Mouse (Mus musculus): Measurements from ENCODE around the gene Olfr958. TPM values are rescaled to one million over a fixed set of nuclear protein-coding genes. Genes with fewer than 3 reads are reported as not detected.

Gene Olfr958
- total and polyA plus RNA-seq, 3 experiments = not detected

- no peaks in the 10 kb centered on the region for H3K9me3 ChIP-seq (replicated peaks; ENCODE audit: low read length)
- no peak overlapping the region for H3K4me3 ChIP-seq (replicated peaks in 1 of 3; ENCODE audit: low read depth in 2 of 3, low read length in 2 of 3, poor library complexity in 1 of 3)
- no peak overlapping the region for H3K27ac ChIP-seq (ENCODE audit: insufficient read depth, low read depth)
- TF ChIP-seq ZKSCAN1 (IDR thresholded peaks at IDR 0.05; ENCODE audit: borderline replicate concordance, low read depth, low read length) = no peak
- H3K36me3 ChIP-seq (replicated peaks in 1 of 2; ENCODE audit: control insufficient read depth in 1 of 2, insufficient read depth in 1 of 2, low read length in 1 of 2) = no peaks in the 10 kb centered on the region
- no peak overlapping the region for H3K4me2 ChIP-seq (ENCODE audit: insufficient read depth, low read depth, poor library complexity, severe bottlenecking)
- dilution Hi-C loops (cut with MboI; ENCODE audit: extremely low pct_ligation_motif_present, extremely low pct_unique_long_range_greater_than_20kb, low sequenced_read_pairs) = no loop called here
- no peaks in the 10 kb centered on the region for H3K4me1 ChIP-seq (ENCODE audit: control insufficient read depth in 1 of 2, insufficient read depth in 2 of 2)
- H3K9ac ChIP-seq (ENCODE audit: insufficient read depth, low read depth) = no peak overlapping the region
- H3K79me2 ChIP-seq (replicated peaks; ENCODE audit: control insufficient read depth, extremely low read depth, insufficient read depth, poor library complexity, severe bottlenecking) = no peaks in the 10 kb centered on the region
- no peak for DNase-seq (ENCODE audit: extremely low read depth)
- H3K27me3 ChIP-seq (replicated peaks) = no peaks in the 10 kb centered on the region
- in situ Hi-C loops (cut with MboI; ENCODE audit: low pct_ligation_motif_present, low pct_unique_long_range_greater_than_20kb, low sequenced_read_pairs) = no loop called here
These were observed 35.3 kb downstream of the Olfr958 start for GRCm38 (mm10) chr9:39518595-39518994.

- no peaks in the 10 kb centered on the region for H3K79me2 ChIP-seq (replicated peaks; ENCODE audit: control insufficient read depth, extremely low read depth, insufficient read depth, poor library complexity, severe bottlenecking)
- in situ Hi-C loops (cut with MboI; ENCODE audit: low pct_ligation_motif_present, low pct_unique_long_range_greater_than_20kb, low sequenced_read_pairs) = no loop called here
- dilution Hi-C loops (cut with MboI; ENCODE audit: extremely low pct_ligation_motif_present, extremely low pct_unique_long_range_greater_than_20kb, low sequenced_read_pairs) = no loop called here
These were observed 38.3 kb downstream of the Olfr958 start, which contains the start of gene Olfr957 for GRCm38 (mm10) chr9:39515531-39515930. Gene Olfr957 (minus strand): TSS chr9:39515809.

GRCm38 (mm10) chr9:39509412-39509811, 44.4 kb downstream of the Olfr958 start:
- Histone ChIP-seq H3K4me3 (replicated peaks in 1 of 3; ENCODE audit: low read depth in 2 of 3, low read length in 2 of 3, poor library complexity in 1 of 3) (no peak overlapping the region), H3K27me3 (replicated peaks) (no peaks in the 10 kb centered on the region), H3K4me1 (ENCODE audit: control insufficient read depth in 1 of 2, insufficient read depth in 2 of 2) (no peaks in the 10 kb centered on the region), H3K79me2 (replicated peaks; ENCODE audit: control insufficient read depth, extremely low read depth, insufficient read depth, poor library complexity, severe bottlenecking) (no peaks in the 10 kb centered on the region), H3K36me3 (replicated peaks in 1 of 2; ENCODE audit: control insufficient read depth in 1 of 2, insufficient read depth in 1 of 2, low read length in 1 of 2) (no peaks in the 10 kb centered on the region), H3K27ac (ENCODE audit: insufficient read depth, low read depth) (no peak overlapping the region), H3K9me3 (replicated peaks; ENCODE audit: low read length) (no peaks in the 10 kb centered on the region), H3K9ac (ENCODE audit: insufficient read depth, low read depth) (no peak overlapping the region), H3K4me2 (ENCODE audit: insufficient read depth, low read depth, poor library complexity, severe bottlenecking) (no peak overlapping the region)
- TF ChIP-seq POLR2A (IDR thresholded peaks at IDR 0.05; ENCODE audit: low read depth, low read length) = no peak
- no peak for TF ChIP-seq USF1 (IDR thresholded peaks at IDR 0.05; ENCODE audit: low read depth, low read length)
- TF ChIP-seq ELF1 (IDR thresholded peaks at IDR 0.05; ENCODE audit: low read depth, low read length) = no peak
- no peak for TF ChIP-seq TCF12 (IDR thresholded peaks at IDR 0.05; ENCODE audit: low read depth, low read length)
- TF ChIP-seq ZMIZ1 (IDR thresholded peaks at IDR 0.05; ENCODE audit: low read depth, low read length) = no peak
- TF ChIP-seq ZKSCAN1 (IDR thresholded peaks at IDR 0.05; ENCODE audit: borderline replicate concordance, low read depth, low read length) = no peak
- no peak for TF ChIP-seq MAX (IDR thresholded peaks at IDR 0.05; ENCODE audit: low read length)
- no peak for TF ChIP-seq BHLHE40 (IDR thresholded peaks at IDR 0.05; ENCODE audit: low read depth, low read length)
- no peak for TF ChIP-seq ZC3H11A (IDR thresholded peaks at IDR 0.05; ENCODE audit: low read depth, low read length)
- TF ChIP-seq KAT2A (IDR thresholded peaks at IDR 0.05; ENCODE audit: insufficient replicate concordance, low read length) = no peak
- TF ChIP-seq SIN3A (IDR thresholded peaks at IDR 0.05; ENCODE audit: low read length) = no peak
- no peak for TF ChIP-seq NELFE (IDR thresholded peaks at IDR 0.05; ENCODE audit: low read depth, low read length)
- in situ Hi-C loops (cut with MboI; ENCODE audit: low pct_ligation_motif_present, low pct_unique_long_range_greater_than_20kb, low sequenced_read_pairs) = no loop called here
- no peak for DNase-seq (ENCODE audit: extremely low read depth)
- dilution Hi-C loops (cut with MboI; ENCODE audit: extremely low pct_ligation_motif_present, extremely low pct_unique_long_range_greater_than_20kb, low sequenced_read_pairs) = no loop called here

More at GRCm38 (mm10) chr9:39515531-39515930, 38.3 kb downstream of the Olfr958 start, which contains the start of gene Olfr957:
- Histone ChIP-seq H3K9me3 (replicated peaks; ENCODE audit: low read length) (no peaks in the 10 kb centered on the region), H3K36me3 (replicated peaks in 1 of 2; ENCODE audit: control insufficient read depth in 1 of 2, insufficient read depth in 1 of 2, low read length in 1 of 2) (no peaks in the 10 kb centered on the region), H3K4me3 (replicated peaks in 1 of 3; ENCODE audit: low read depth in 2 of 3, low read length in 2 of 3, poor library complexity in 1 of 3) (no peak within 1 kb of the TSS), H3K9ac (ENCODE audit: insufficient read depth, low read depth) (no peak within 1 kb of the TSS), H3K27me3 (replicated peaks) (no peaks in the 10 kb centered on the region), H3K4me1 (ENCODE audit: control insufficient read depth in 1 of 2, insufficient read depth in 2 of 2) (no peaks in the 10 kb centered on the region), H3K4me2 (ENCODE audit: insufficient read depth, low read depth, poor library complexity, severe bottlenecking) (no peak within 1 kb of the TSS), H3K27ac (ENCODE audit: insufficient read depth, low read depth) (no peak within 1 kb of the TSS)
- DNase-seq (ENCODE audit: extremely low read depth) = no peak
- TF ChIP-seq USF1 (IDR thresholded peaks at IDR 0.05; ENCODE audit: low read depth, low read length) = no peak
- TF ChIP-seq MAZ (IDR thresholded peaks at IDR 0.05; ENCODE audit: low read depth, low read length) = no peak
- TF ChIP-seq CHD1 (IDR thresholded peaks at IDR 0.05; ENCODE audit: low read depth, low read length) = no peak
- no peak for TF ChIP-seq NRF1 (IDR thresholded peaks at IDR 0.05; ENCODE audit: low read depth, low read length)
- no peak for TF ChIP-seq HCFC1 (IDR thresholded peaks at IDR 0.05; ENCODE audit: low read depth, low read length)
- TF ChIP-seq JUN (IDR thresholded peaks at IDR 0.05; ENCODE audit: insufficient read depth, low read depth, low read length) = no peak
- no peak for TF ChIP-seq SIN3A (IDR thresholded peaks at IDR 0.05; ENCODE audit: low read length)
